ENCODE assay signal across 8 mouse cellular contexts in the genomic region with DNA sequence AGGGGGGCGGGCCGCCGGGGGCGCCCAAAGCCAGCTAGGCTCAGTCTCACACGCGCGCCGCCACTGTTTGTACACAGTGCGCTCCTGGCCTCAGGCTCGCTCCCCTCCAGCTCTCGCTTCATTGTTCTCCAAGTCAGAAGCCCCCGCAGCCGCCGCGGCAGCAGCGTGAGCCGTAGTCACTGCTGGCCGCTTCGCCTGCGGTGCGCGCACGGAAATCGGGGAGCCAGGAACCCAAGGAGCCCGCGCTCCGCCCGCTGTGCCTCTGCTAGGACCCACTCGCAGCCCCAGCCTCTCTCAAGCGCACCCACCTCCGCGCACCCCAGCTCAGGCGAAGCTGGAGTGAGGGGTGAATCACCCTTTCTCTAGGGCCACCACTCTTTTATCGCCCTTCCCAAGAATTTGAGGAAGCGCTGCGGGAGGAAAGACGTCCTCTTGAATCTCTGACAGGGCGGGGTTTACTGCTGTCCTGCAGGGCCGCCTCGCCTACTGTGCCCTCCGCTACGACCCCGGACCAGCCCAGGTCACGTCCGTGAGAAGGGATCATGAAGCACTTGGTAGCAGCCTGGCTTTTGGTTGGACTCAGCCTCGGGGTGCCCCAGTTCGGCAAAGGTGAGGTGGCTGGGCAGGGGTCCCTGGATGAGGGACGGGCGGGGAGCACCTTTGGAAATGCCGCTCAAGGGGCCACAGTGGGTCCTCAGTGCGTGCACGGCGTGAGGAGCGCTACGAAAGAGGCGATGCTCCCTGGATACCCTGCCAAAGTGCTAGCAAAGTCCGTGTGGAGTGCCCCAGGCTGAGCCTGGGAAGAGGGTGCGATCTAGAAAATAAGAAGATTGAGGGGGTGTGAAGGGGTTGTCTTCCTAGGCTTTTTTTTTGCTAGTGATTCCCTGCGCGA. TPM values are rescaled to one million over a fixed set of nuclear protein-coding genes. Genes with fewer than 3 reads are reported as not detected.
DNase-seq lines count a peak whose midpoint lies in the region; ATAC-seq and TF ChIP-seq lines count a peak whose summit lies in the region.

Gene Edil3, plus strand, starts transcription at position 33 of the 892 bp plus-strand sequence.

- no peaks in the 10 kb centered on the region for H3K9me3 ChIP-seq in heart, postnatal 0 days (replicated peaks; ENCODE audit: control insufficient read depth, low read length)

- no peaks in the 10 kb centered on the region for H3K36me3 ChIP-seq in heart, postnatal 0 days (replicated peaks; ENCODE audit: control insufficient read depth, insufficient read depth, low read length)

- no peak for TF ChIP-seq EP300 in heart, postnatal 0 days (IDR thresholded peaks at IDR 0.05; ENCODE audit: low read depth)

- peak; percentile 36 for ATAC-seq in heart, postnatal 0 days (ENCODE audit: insufficient read depth, low read depth)

- TF ChIP-seq CTCF in cortical plate, adult 2 months (IDR thresholded peaks at IDR 0.05; ENCODE audit: extremely low read depth, insufficient read depth, low read length) = no peak
- no peak for TF ChIP-seq CTCF in heart, postnatal 0 days (IDR thresholded peaks at IDR 0.05; ENCODE audit: low read depth)

- H3K9ac ChIP-seq in heart, postnatal 0 days (replicated peaks; ENCODE audit: low read depth, low read length) = peak within 1 kb of the TSS; percentile 53

- peaks cover 12% of the 10 kb centered on the region; the same call in 1 of the 2 replicates for H3K27me3 ChIP-seq in heart, postnatal 0 days (ENCODE audit: control insufficient read depth, insufficient read depth, low read length)

- TF ChIP-seq POLR2A in cortical plate, adult 2 months (IDR thresholded peaks at IDR 0.05; ENCODE audit: extremely low read depth, insufficient read depth, low read length) = peak; percentile 34; the same call in 1 of the 2 replicates

- H3K4me2 ChIP-seq in heart, postnatal 0 days (ENCODE audit: low read depth, low read length) = peak within 1 kb of the TSS; percentile 100

- peak within 1 kb of the TSS; percentile 99 for H3K4me3 ChIP-seq in cortical plate, adult 2 months (ENCODE audit: insufficient read depth, low read length)
- H3K4me3 ChIP-seq in heart, postnatal 0 days (ENCODE audit: low read depth, low read length) = peak within 1 kb of the TSS; percentile 79

- H3K4me1 ChIP-seq in cortical plate, adult 2 months (ENCODE audit: control insufficient read depth, insufficient read depth, low read length) = no peaks in the 10 kb centered on the region; the same call in 1 of the 2 replicates
- no peaks in the 10 kb centered on the region for H3K4me1 ChIP-seq in heart, postnatal 0 days (ENCODE audit: control insufficient read depth, insufficient read depth)

- H3K27ac ChIP-seq in cortical plate, adult 2 months (ENCODE audit: insufficient read depth, low read length) = peak within 1 kb of the TSS; percentile 88
- H3K27ac ChIP-seq in heart, postnatal 0 days (ENCODE audit: low read depth) = no peak within 1 kb of the TSS

- under 1% methylated on average over 60 of the region's 60 CpGs for WGBS in heart, postnatal 0 days

- peak; percentile 87 for DNase-seq in heart, adult 11 months
- no peak for DNase-seq in heart, adult 18-20 months
- peak; percentile 13 for DNase-seq in heart, postnatal 0 days (ENCODE audit: low spot score)
- peak; percentile 42 to 50 for DNase-seq in layer of hippocampus, postnatal 25 days (ENCODE audit: extremely low spot score in 1 of 2, low spot score in 1 of 2)
- peak; percentile 36 for DNase-seq in lung, postnatal 10 days
- DNase-seq in retina, postnatal 7 days (ENCODE audit: low read depth, low spot score) = peak; percentile 19
- no peak for DNase-seq in spleen, postnatal 36 days (ENCODE audit: low spot score in 2 of 2)

RNA-seq across cellular contexts. Expression of gene Edil3, which starts in this region (rescaled TPM):
- under 1 TPM; 0.17 to 0.44 TPM for total RNA-seq in heart, adult 18-20 months (2021)
- polyA plus RNA-seq in cortical plate, adult 2 months (2012; rRNA removed) = 55.2 and 62.2 TPM in 2 replicates
- 0.76 and 1.5 TPM in 2 replicates for total RNA-seq in heart, postnatal 0 days (2014; rRNA removed; ENCODE audit: low replicate concordance)
- 0.52 and 0.63 TPM in 2 replicates for polyA plus RNA-seq in heart, postnatal 0 days (2015; fragmentation: Nextera tagmentation; extraction: Ambion mirVana)
- 10 to 100 TPM; 59.8 to 64.3 TPM for total RNA-seq in layer of hippocampus, postnatal 25 days (2021)

Comparison
In these comparisons a context has a peak if more than half of its experiments do, and no peak if none do; other contexts are left out.
1. RNA of gene Edil3 (total RNA-seq): 59.8 to 64.3 TPM in layer of hippocampus, postnatal 25 days; 0.76 to 1.5 TPM in heart, postnatal 0 days and 0.17 to 0.44 TPM in heart, adult 18-20 months; every median in the first group is over 10 times any median in the second.
2. RNA of gene Edil3 (polyA plus RNA-seq): 55.2 to 62.2 TPM in cortical plate, adult 2 months; 0.52 to 0.63 TPM in heart, postnatal 0 days; every median in the first group is over 10 times any median in the second.
3. DNase-seq: peak in heart, adult 11 months (single experiment), heart, postnatal 0 days (single experiment), layer of hippocampus, postnatal 25 days (2 of 2), lung, postnatal 10 days (single experiment) and retina, postnatal 7 days (single experiment); none in heart, adult 18-20 months (0 of 2) and spleen, postnatal 36 days (0 of 2).